In the genomic region with DNA sequence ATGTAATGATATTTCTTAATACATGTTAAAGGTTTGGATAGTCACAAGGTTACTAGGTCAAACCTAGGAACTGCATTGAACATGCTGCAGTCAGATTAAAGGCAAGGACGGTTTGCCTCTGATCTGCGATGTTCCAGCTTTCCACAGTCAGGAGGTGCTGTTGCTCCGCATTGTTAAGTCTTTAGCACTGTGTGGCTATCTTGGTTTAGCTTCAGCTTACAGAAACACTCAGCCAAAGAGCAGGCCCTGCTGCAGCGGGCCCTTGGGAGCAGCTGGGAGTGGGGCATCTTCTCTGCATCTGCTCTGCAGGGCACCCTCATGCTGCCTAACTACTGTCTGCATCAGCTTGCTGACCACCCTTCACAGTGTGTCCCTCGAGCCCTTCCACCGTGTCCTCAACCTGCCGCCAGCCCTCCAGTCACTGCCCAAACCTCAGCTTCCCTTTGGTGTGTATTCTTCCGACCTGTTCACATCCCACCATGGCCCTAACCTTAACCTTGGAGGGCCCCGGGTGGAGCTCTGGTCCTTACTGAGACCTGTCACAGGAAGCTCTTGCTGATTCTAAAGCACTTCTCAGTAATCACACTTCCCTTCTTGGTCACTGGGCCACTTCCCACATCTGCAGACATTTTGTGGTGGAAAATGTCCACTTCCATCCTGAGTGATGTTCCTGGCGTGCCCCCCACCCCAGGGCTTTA, we compare ENCODE assay signal across 8 mouse cellular contexts. TPM values are rescaled to one million over a fixed set of nuclear protein-coding genes. Genes with fewer than 3 reads are reported as not detected.
DNase-seq lines count a peak whose midpoint lies in the region; ATAC-seq lines count a peak whose summit lies in the region.

No protein-coding gene starts in this region.

- ATAC-seq in liver, embryonic 13.5 days (ENCODE audit: low read depth) = peak; percentile 22; the same call in 1 of the 2 replicates
- ATAC-seq in liver, embryonic 11.5 days (replicated peaks; ENCODE audit: low FRiP score) = no peak
- peak; percentile 59 for ATAC-seq in common myeloid progenitor, adult 5-6 weeks (replicated peaks; ENCODE audit: low read depth, poor library complexity, severe bottlenecking)
- peak; percentile 12 for ATAC-seq in megakaryocyte-erythroid progenitor cell, adult 5-6 weeks (replicated peaks; ENCODE audit: low FRiP score, low TSS enrichment, poor library complexity, severe bottlenecking)

- H3K9me3 ChIP-seq in liver, embryonic 13.5 days (replicated peaks) = no peaks in the 10 kb centered on the region
- no peaks in the 10 kb centered on the region for H3K9me3 ChIP-seq in liver, embryonic 11.5 days (ENCODE audit: control insufficient read depth, low read length)

- no peak overlapping the region for H3K27ac ChIP-seq in liver, embryonic 13.5 days
- H3K27ac ChIP-seq in liver, embryonic 11.5 days (ENCODE audit: low read depth, low read length) = no peak overlapping the region

- H3K36me3 ChIP-seq in liver, embryonic 13.5 days = peaks cover 31% of the 10 kb centered on the region
- peaks cover 3% of the 10 kb centered on the region; the same call in 1 of the 2 replicates for H3K36me3 ChIP-seq in liver, embryonic 11.5 days (ENCODE audit: control insufficient read depth, insufficient read depth, low read length)

- H3K4me1 ChIP-seq in liver, embryonic 13.5 days (replicated peaks) = peaks cover 11% of the 10 kb centered on the region
- peaks cover 4% of the 10 kb centered on the region; the same call in 1 of the 2 replicates for H3K4me1 ChIP-seq in liver, embryonic 11.5 days (replicated peaks; ENCODE audit: control insufficient read depth, insufficient read depth, low read length)

- peak; percentile 32 for DNase-seq in adrenal gland, postnatal 14 days
- DNase-seq in adrenal gland, adult 8-10 months = no peak
- DNase-seq in liver, embryonic 13.5 days = no peak
- DNase-seq in liver, embryonic 11.5 days (ENCODE audit: low spot score) = no peak
- no peak for DNase-seq in right cerebral cortex, postnatal 36 days (ENCODE audit: low spot score in 2 of 2)
- no peak for DNase-seq in layer of hippocampus, postnatal 10 days (ENCODE audit: low spot score in 2 of 2)

- no peaks in the 10 kb centered on the region for H3K27me3 ChIP-seq in liver, embryonic 13.5 days
- peaks cover 3% of the 10 kb centered on the region; the same call in 1 of the 2 replicates for H3K27me3 ChIP-seq in liver, embryonic 11.5 days (replicated peaks; ENCODE audit: control insufficient read depth, insufficient read depth, low read length)

- no peak overlapping the region for H3K4me3 ChIP-seq in liver, embryonic 13.5 days (replicated peaks)
- H3K4me3 ChIP-seq in liver, embryonic 11.5 days (ENCODE audit: low read depth, low read length) = no peak overlapping the region

- no peak overlapping the region; the same call in 1 of the 2 replicates for H3K4me2 ChIP-seq in liver, embryonic 13.5 days
- H3K4me2 ChIP-seq in liver, embryonic 11.5 days = no peak overlapping the region

- WGBS in liver, embryonic 13.5 days (ENCODE audit: insufficient replicate concordance) = 41% methylated on average over 10 of the region's 10 CpGs
- WGBS in liver, embryonic 11.5 days = 48% methylated on average over 10 of the region's 10 CpGs

- no peak overlapping the region for H3K9ac ChIP-seq in liver, embryonic 13.5 days
- H3K9ac ChIP-seq in liver, embryonic 11.5 days (ENCODE audit: low read depth, low read length) = no peak overlapping the region

RNA-seq across cellular contexts. Expression of gene Mlycd, which starts 17.5 kb away (rescaled TPM):
- 58.0 and 66.5 TPM in 2 replicates for total RNA-seq in adrenal gland, postnatal 14 days (2021)
- 10 to 100 TPM; 46.6 to 60.5 (median 54.6) TPM for total RNA-seq in adrenal gland, adult 8-10 months (2022)
- 7.3 and 7.7 TPM in 2 replicates for polyA plus RNA-seq in liver, embryonic 13.5 days (2015; fragmentation: Nextera tagmentation; extraction: Ambion mirVana)
- 13.7 and 15.0 TPM in 2 replicates for polyA plus RNA-seq in liver, embryonic 11.5 days (2014; fragmentation: Nextera tagmentation; extraction: Ambion mirVana)
- 8.1 and 12.0 TPM in 2 replicates for total RNA-seq in common myeloid progenitor, adult 5-6 weeks (2017)
- total RNA-seq in megakaryocyte-erythroid progenitor cell, adult 5-6 weeks (2014; fragmentation: Nextera tagmentation) = 5.9 and 9.0 TPM in 2 replicates
- 5.8 and 6.2 TPM in 2 replicates for total RNA-seq in megakaryocyte-erythroid progenitor cell, adult 5-6 weeks (2017)
- total RNA-seq in layer of hippocampus, postnatal 10 days (2021) = 10 to 100 TPM; 20.3 to 22.3 TPM

RNA-seq across cellular contexts. Expression of gene Osgin1, which starts 21.7 kb away (rescaled TPM):
- total RNA-seq in adrenal gland, postnatal 14 days (2021) = 52.9 and 69.1 TPM in 2 replicates
- total RNA-seq in adrenal gland, adult 8-10 months (2022) = 100 to 1,000 TPM in 3 of 4 experiments, 10 to 100 TPM in 1; 77.7 to 149 (median 123) TPM
- polyA plus RNA-seq in liver, embryonic 13.5 days (2015; fragmentation: Nextera tagmentation; extraction: Ambion mirVana) = 13.0 and 14.8 TPM in 2 replicates
- 15.6 and 17.9 TPM in 2 replicates for polyA plus RNA-seq in liver, embryonic 11.5 days (2014; fragmentation: Nextera tagmentation; extraction: Ambion mirVana)
- total RNA-seq in common myeloid progenitor, adult 5-6 weeks (2017) = not detected in 2 replicates
- total RNA-seq in megakaryocyte-erythroid progenitor cell, adult 5-6 weeks (2014; fragmentation: Nextera tagmentation) = 0.15 TPM in 1 of 2 replicates, not detected in the other
- not detected in 2 replicates for total RNA-seq in megakaryocyte-erythroid progenitor cell, adult 5-6 weeks (2017)
- total RNA-seq in layer of hippocampus, postnatal 10 days (2021) = under 1 TPM; 0.25 to 0.33 TPM

RNA-seq across cellular contexts. Expression of gene Necab2, which starts 34.3 kb away (rescaled TPM):
- total RNA-seq in adrenal gland, postnatal 14 days (2021) = 10.4 and 10.6 TPM in 2 replicates
- 10 to 100 TPM in 3 of 4 experiments, 1 to 10 TPM in 1; 9.9 to 13.7 (median 11.9) TPM for total RNA-seq in adrenal gland, adult 8-10 months (2022)
- 0.05 TPM in 1 of 2 replicates, not detected in the other for polyA plus RNA-seq in liver, embryonic 13.5 days (2015; fragmentation: Nextera tagmentation; extraction: Ambion mirVana)
- 0.95 and 1.1 TPM in 2 replicates for polyA plus RNA-seq in liver, embryonic 11.5 days (2014; fragmentation: Nextera tagmentation; extraction: Ambion mirVana)
- not detected in 2 replicates for total RNA-seq in common myeloid progenitor, adult 5-6 weeks (2017)
- not detected in 2 replicates for total RNA-seq in megakaryocyte-erythroid progenitor cell, adult 5-6 weeks (2014; fragmentation: Nextera tagmentation)
- not detected in 2 replicates for total RNA-seq in megakaryocyte-erythroid progenitor cell, adult 5-6 weeks (2017)
- total RNA-seq in layer of hippocampus, postnatal 10 days (2021) = 100 to 1,000 TPM; 112 to 114 TPM

Comparison
In these comparisons a context has a peak if more than half of its experiments do, and no peak if none do; other contexts are left out.
1. RNA of gene Osgin1, which starts 21.7 kb away (total RNA-seq): 77.7 to 149 TPM in adrenal gland, adult 8-10 months and 52.9 to 69.1 TPM in adrenal gland, postnatal 14 days; 0.25 to 0.33 TPM in layer of hippocampus, postnatal 10 days, not detected in common myeloid progenitor, adult 5-6 weeks and 0.15 TPM in megakaryocyte-erythroid progenitor cell, adult 5-6 weeks; every median in the first group is over 10 times any median in the second.
2. RNA of gene Necab2, which starts 34.3 kb away (total RNA-seq): 112 to 114 TPM in layer of hippocampus, postnatal 10 days, 9.9 to 13.7 TPM in adrenal gland, adult 8-10 months and 10.4 to 10.6 TPM in adrenal gland, postnatal 14 days; not detected in common myeloid progenitor, adult 5-6 weeks and not detected in megakaryocyte-erythroid progenitor cell, adult 5-6 weeks; every median in the first group is over 10 times any median in the second.